Mouse (Mus musculus): ENCODE data around the gene Osbpl8.

DNA sequence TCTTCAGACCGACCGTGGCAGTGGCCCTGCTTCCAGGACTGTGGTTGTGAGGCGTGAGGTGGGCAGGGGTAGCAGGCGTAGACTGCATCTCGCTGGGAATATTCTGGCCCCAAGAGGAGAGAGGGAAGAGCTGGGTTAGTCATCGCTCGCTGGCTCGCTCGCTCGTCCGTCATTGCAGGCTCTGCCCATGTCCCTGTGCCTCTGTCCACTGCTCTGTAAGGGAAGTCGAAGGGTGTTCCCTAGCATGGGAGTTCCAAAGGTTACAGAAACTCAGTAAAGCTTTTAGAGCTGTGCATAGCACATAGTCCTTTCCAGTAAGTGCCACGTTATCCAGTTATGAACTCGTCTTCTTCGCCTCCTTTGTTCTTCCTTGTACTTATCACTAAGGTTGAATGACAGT, 107.1 kb downstream of the Osbpl8 start:
- no peak for TF ChIP-seq POLR2A (IDR thresholded peaks at IDR 0.05; ENCODE audit: low read depth, low read length)
- TF ChIP-seq CTCF (IDR thresholded peaks at IDR 0.05; ENCODE audit: extremely low read depth, insufficient read length, insufficient replicate concordance, low read depth, low read length), result no peak
